Mouse (Mus musculus) spleen, adult 2 months (tissue): ENCODE results near the gene Zg16.

Experiments used
- CTCF ChIP-seq: fragments of 200-500 bp; IDR thresholded peaks from 2 replicates; pipeline ENCODE4 v1.5.1; 2011; ENCODE audit warnings: mild to moderate bottlenecking, inconsistent platforms; ENCODE audit not compliant: insufficient read depth, insufficient read length, insufficient replicate concordance; ENCODE audit errors: extremely low read depth
- POLR2A ChIP-seq: fragments of 200-500 bp; IDR thresholded peaks from 2 replicates; pipeline ENCODE4 v1.6.1; 2011; ENCODE audit warnings: low read depth, low read length, inconsistent platforms

- TF ChIP-seq POLR2A (peak; percentile 20), CTCF (no peak)
Measured at GRCm38 (mm10) chr7:127088901-127089845, 2.0 kb upstream of the Zg16 start.
